Mouse (Mus musculus): ENCODE results near the gene Bdnf.

Gene Bdnf

GRCm38 (mm10) chr2:109674532-109674931, at the start of gene Bdnf:
Gene Bdnf (plus strand): TSS chr2:109674700.
- TF ChIP-seq POU5F1 (IDR thresholded peaks at IDR 0.05; ENCODE audit: borderline replicate concordance, low read length) (no peak), CTCF (conservative IDR thresholded peaks at IDR 0.05; ENCODE audit: low read length) (no peak), NANOG (IDR thresholded peaks at IDR 0.05; ENCODE audit: borderline replicate concordance, low read length) (no peak)
- Histone ChIP-seq H3K9me3 (ENCODE audit: low read length) (no peaks in the 10 kb centered on the region), H3K36me3 (ENCODE audit: insufficient read depth, low read length) (no peaks in the 10 kb centered on the region), H3K4me3 (replicated peaks; ENCODE audit: low read length) (peak within 1 kb of the TSS; percentile 78), H3K4me1 (replicated peaks; ENCODE audit: low read depth, low read length) (peaks cover 45% of the 10 kb centered on the region), H3K27me3 (ENCODE audit: insufficient read depth, low read length) (peaks cover 54% of the 10 kb centered on the region)

- Histone ChIP-seq H3K4me1 (replicated peaks; ENCODE audit: low read depth, low read length) (peaks cover 16% of the 10 kb centered on the region), H3K4me3 (replicated peaks; ENCODE audit: low read length) (no peak overlapping the region), H3K36me3 (ENCODE audit: insufficient read depth, low read length) (no peaks in the 10 kb centered on the region), H3K27me3 (ENCODE audit: insufficient read depth, low read length) (no peaks in the 10 kb centered on the region), H3K9me3 (ENCODE audit: low read length) (no peaks in the 10 kb centered on the region)
- TF ChIP-seq POU5F1 (IDR thresholded peaks at IDR 0.05; ENCODE audit: borderline replicate concordance, low read length) (no peak), NANOG (IDR thresholded peaks at IDR 0.05; ENCODE audit: borderline replicate concordance, low read length) (no peak), CTCF (conservative IDR thresholded peaks at IDR 0.05; ENCODE audit: low read length) (no peak)
Observed at GRCm38 (mm10) chr2:109626864-109627263, 47.6 kb upstream of the Bdnf start.

- H3K9me3 ChIP-seq (ENCODE audit: low read length) = no peaks in the 10 kb centered on the region
- H3K4me3 ChIP-seq (replicated peaks; ENCODE audit: low read length) = peak overlapping the region; percentile 78
- H3K27me3 ChIP-seq (ENCODE audit: insufficient read depth, low read length) = peaks cover 52% of the 10 kb centered on the region
- peaks cover 41% of the 10 kb centered on the region for H3K4me1 ChIP-seq (replicated peaks; ENCODE audit: low read depth, low read length)
- no peaks in the 10 kb centered on the region for H3K36me3 ChIP-seq (ENCODE audit: insufficient read depth, low read length)
- TF ChIP-seq POU5F1 (IDR thresholded peaks at IDR 0.05; ENCODE audit: borderline replicate concordance, low read length) (no peak), NANOG (IDR thresholded peaks at IDR 0.05; ENCODE audit: borderline replicate concordance, low read length) (no peak), CTCF (conservative IDR thresholded peaks at IDR 0.05; ENCODE audit: low read length) (no peak)
Observed at GRCm38 (mm10) chr2:109673509-109674455, 718 bp upstream of the Bdnf start.

GRCm38 (mm10) chr2:109675051-109675450, 551 bp downstream of the Bdnf start:
- Histone ChIP-seq H3K36me3 (ENCODE audit: insufficient read depth, low read length) (no peaks in the 10 kb centered on the region), H3K27me3 (ENCODE audit: insufficient read depth, low read length) (peaks cover 54% of the 10 kb centered on the region), H3K4me3 (replicated peaks; ENCODE audit: low read length) (peak overlapping the region; percentile 78), H3K4me1 (replicated peaks; ENCODE audit: low read depth, low read length) (peaks cover 45% of the 10 kb centered on the region), H3K9me3 (ENCODE audit: low read length) (no peaks in the 10 kb centered on the region)
- TF ChIP-seq NANOG (IDR thresholded peaks at IDR 0.05; ENCODE audit: borderline replicate concordance, low read length) = no peak
- no peak for TF ChIP-seq POU5F1 (IDR thresholded peaks at IDR 0.05; ENCODE audit: borderline replicate concordance, low read length)
- TF ChIP-seq CTCF (conservative IDR thresholded peaks at IDR 0.05; ENCODE audit: low read length) = no peak

GRCm38 (mm10) chr2:109675973-109676617, 1.6 kb downstream of the Bdnf start:
- peak overlapping the region; percentile 86 for H3K4me3 ChIP-seq (replicated peaks; ENCODE audit: low read length)
- H3K36me3 ChIP-seq (ENCODE audit: insufficient read depth, low read length) = no peaks in the 10 kb centered on the region
- H3K9me3 ChIP-seq (ENCODE audit: low read length) = no peaks in the 10 kb centered on the region
- H3K27me3 ChIP-seq (ENCODE audit: insufficient read depth, low read length) = peaks cover 44% of the 10 kb centered on the region
- no peak for TF ChIP-seq POU5F1 (IDR thresholded peaks at IDR 0.05; ENCODE audit: borderline replicate concordance, low read length)
- TF ChIP-seq CTCF (conservative IDR thresholded peaks at IDR 0.05; ENCODE audit: low read length) = peak; percentile 23; the same call in 1 of the 2 replicates
- H3K4me1 ChIP-seq (replicated peaks; ENCODE audit: low read depth, low read length) = peaks cover 45% of the 10 kb centered on the region

- Histone ChIP-seq H3K36me3 (ENCODE audit: insufficient read depth, low read length) (no peaks in the 10 kb centered on the region), H3K4me3 (replicated peaks; ENCODE audit: low read length) (peak overlapping the region; percentile 86), H3K4me1 (replicated peaks; ENCODE audit: low read depth, low read length) (peaks cover 45% of the 10 kb centered on the region), H3K27me3 (ENCODE audit: insufficient read depth, low read length) (peaks cover 44% of the 10 kb centered on the region), H3K9me3 (ENCODE audit: low read length) (no peaks in the 10 kb centered on the region)
- no peak for TF ChIP-seq POU5F1 (IDR thresholded peaks at IDR 0.05; ENCODE audit: borderline replicate concordance, low read length)
- no peak for TF ChIP-seq NANOG (IDR thresholded peaks at IDR 0.05; ENCODE audit: borderline replicate concordance, low read length)
- no peak for TF ChIP-seq CTCF (conservative IDR thresholded peaks at IDR 0.05; ENCODE audit: low read length)
Observed at GRCm38 (mm10) chr2:109676618-109676974, 2.1 kb downstream of the Bdnf start.

- Histone ChIP-seq H3K36me3 (ENCODE audit: insufficient read depth, low read length) (no peaks in the 10 kb centered on the region), H3K4me1 (replicated peaks; ENCODE audit: low read depth, low read length) (peaks cover 45% of the 10 kb centered on the region), H3K4me3 (replicated peaks; ENCODE audit: low read length) (peak overlapping the region; percentile 86), H3K9me3 (ENCODE audit: low read length) (no peaks in the 10 kb centered on the region), H3K27me3 (ENCODE audit: insufficient read depth, low read length) (peaks cover 44% of the 10 kb centered on the region)
- TF ChIP-seq NANOG (IDR thresholded peaks at IDR 0.05; ENCODE audit: borderline replicate concordance, low read length) (no peak), CTCF (conservative IDR thresholded peaks at IDR 0.05; ENCODE audit: low read length) (no peak), POU5F1 (IDR thresholded peaks at IDR 0.05; ENCODE audit: borderline replicate concordance, low read length) (no peak)
Observed at GRCm38 (mm10) chr2:109677221-109678089, 3.0 kb downstream of the Bdnf start.

GRCm38 (mm10) chr2:109678090-109678409, 3.5 kb downstream of the Bdnf start:
- no peak for TF ChIP-seq POU5F1 (IDR thresholded peaks at IDR 0.05; ENCODE audit: borderline replicate concordance, low read length)
- Histone ChIP-seq H3K36me3 (ENCODE audit: insufficient read depth, low read length) (no peaks in the 10 kb centered on the region), H3K9me3 (ENCODE audit: low read length) (no peaks in the 10 kb centered on the region), H3K4me1 (replicated peaks; ENCODE audit: low read depth, low read length) (peaks cover 43% of the 10 kb centered on the region), H3K27me3 (ENCODE audit: insufficient read depth, low read length) (peaks cover 40% of the 10 kb centered on the region), H3K4me3 (replicated peaks; ENCODE audit: low read length) (peak overlapping the region; percentile 86)
